Mouse (Mus musculus) G1E (cell line): ENCODE results near the gene Crhr2.

ENCODE experiments used
- CTCF ChIP-seq: IDR thresholded peaks from 2 replicates; pipeline ENCODE4 v1.5.1; 2012; ENCODE audit warnings: low read depth, low read length, inconsistent platforms, mixed read lengths
- GATA1 ChIP-seq: IDR thresholded peaks from 2 replicates; pipeline ENCODE4 v1.6.1; 2012; ENCODE audit warnings: borderline replicate concordance, low read length, inconsistent platforms, mixed read lengths
- GATA2 ChIP-seq: IDR thresholded peaks from 2 replicates; pipeline ENCODE4 v1.6.1; 2012; ENCODE audit warnings: low read depth, low read length, inconsistent platforms, borderline replicate concordance
- TAL1 ChIP-seq: conservative IDR thresholded peaks from 2 replicates; pipeline ENCODE4 v1.6.1; 2012; ENCODE audit warnings: low read depth, low read length, inconsistent platforms, mixed read lengths

DNA sequence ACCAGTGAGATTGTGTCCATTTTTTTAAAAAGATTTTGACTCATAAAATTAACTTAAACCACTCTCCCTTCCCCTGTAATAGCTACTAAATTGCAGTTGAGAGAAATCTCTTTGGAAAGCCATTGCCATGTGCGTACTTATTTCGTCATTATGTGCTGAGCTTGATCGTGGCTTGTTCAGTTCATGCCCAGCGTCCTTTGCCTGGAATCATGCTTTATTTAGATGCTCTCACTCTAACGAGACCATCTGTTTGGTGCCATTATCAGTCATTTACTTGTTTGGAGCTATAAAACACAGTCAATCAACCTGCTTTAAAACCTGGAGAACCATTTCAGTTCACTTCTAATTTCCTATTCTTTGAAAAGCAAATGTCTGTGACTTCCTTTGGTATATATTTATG, 70.6 kb downstream of the Crhr2 start:
- TF ChIP-seq CTCF (no peak), GATA1 (no peak), GATA2 (no peak), TAL1 (no peak)
